Mouse (Mus musculus) forebrain, embryonic 13.5 days (tissue): ENCODE measurements around the gene Prss47. TPM values are rescaled to one million over a fixed set of nuclear protein-coding genes. Genes with fewer than 3 reads are reported as not detected.

Experiments used
- ATAC-seq: fragments of 200-750 bp; cut with Nextera tagmentation; 2 replicates; pipeline ENCODE4 v1.8.0; 2017
- H3K27ac ChIP-seq: fragments of 300-500 bp; sonication (generic); 2 replicates; pipeline ENCODE4 v1.5.1; 2015; ENCODE audit warnings: inconsistent platforms, mild to moderate bottlenecking, moderate library complexity
- H3K27me3 ChIP-seq: fragments of 300-500 bp; sonication (generic); 2 replicates; pipeline ENCODE4 v1.6.1; 2015; ENCODE audit warnings: mild to moderate bottlenecking, inconsistent platforms
- H3K36me3 ChIP-seq: fragments of 300-500 bp; sonication (generic); 2 replicates; pipeline ENCODE4 v1.6.1; 2015; ENCODE audit warnings: mild to moderate bottlenecking, inconsistent platforms; ENCODE audit not compliant: poor library complexity, severe bottlenecking
- H3K4me1 ChIP-seq: fragments of 300-500 bp; sonication (generic); 2 replicates; pipeline ENCODE4 v1.6.1; 2015; ENCODE audit warnings: inconsistent platforms
- H3K4me2 ChIP-seq: fragments of 300-500 bp; sonication (generic); 2 replicates; pipeline ENCODE4 v1.6.1; 2015; ENCODE audit warnings: inconsistent platforms, mild to moderate bottlenecking, moderate library complexity
- H3K4me3 ChIP-seq: fragments of 300-500 bp; sonication (generic); 2 replicates; pipeline ENCODE4 v1.5.1; 2015; ENCODE audit warnings: mild to moderate bottlenecking, inconsistent platforms
- H3K9ac ChIP-seq: fragments of 300-500 bp; sonication (generic); 2 replicates; pipeline ENCODE4 v1.6.1; 2015; ENCODE audit warnings: mild to moderate bottlenecking, inconsistent platforms
- H3K9me3 ChIP-seq: fragments of 300-500 bp; sonication (generic); replicated peaks from 2 replicates; pipeline ENCODE4 v1.6.1; 2016; ENCODE audit warnings: inconsistent platforms
- WGBS: fragments of 180-500 bp; shearing (Covaris S2); methylation state at CpG from one replicate; pipeline ENCODE4 v1.1.7; 2015; 5-methylcytosine and 5-hydroxymethylcytosine counted together
- polyA plus RNA-seq: library from polyadenylated mRNA; unstranded; fragments of >200 nt; fragmentation: Nextera tagmentation; extraction: Ambion mirVana; gene quantifications from 2 replicates; pipeline ENCODE4 v1.2.1, GENCODE M21; 2015

Prss47 gene
- not detected in 2 replicates for polyA plus RNA-seq

- no peak within 1 kb of the TSS for H3K9ac ChIP-seq
- peaks cover 7% of the 10 kb centered on the region; the same call in 1 of the 2 replicates for H3K9me3 ChIP-seq
- no peak within 1 kb of the TSS for H3K4me2 ChIP-seq
- no peak for ATAC-seq
- no peaks in the 10 kb centered on the region for H3K4me1 ChIP-seq
- no peaks in the 10 kb centered on the region for H3K36me3 ChIP-seq
- H3K4me3 ChIP-seq = no peak within 1 kb of the TSS
- H3K27ac ChIP-seq = no peak within 1 kb of the TSS
- no peaks in the 10 kb centered on the region for H3K27me3 ChIP-seq
- 88% methylated on average over 9 of the region's 9 CpGs for WGBS
These were observed at the start of gene Prss47 for GRCm38 (mm10) chr13:65052660-65053059. TSS of gene Prss47 (minus strand) at chr13:65052760.

GRCm38 (mm10) chr13:65101232-65101631 lies 48.7 kb upstream of the Prss47 start:
- Histone ChIP-seq H3K9me3 (peaks cover 47% of the 10 kb centered on the region), H3K27ac (no peak overlapping the region), H3K4me1 (no peaks in the 10 kb centered on the region), H3K27me3 (no peaks in the 10 kb centered on the region), H3K4me3 (no peak overlapping the region), H3K4me2 (no peak overlapping the region), H3K9ac (no peak overlapping the region), H3K36me3 (peaks cover 24% of the 10 kb centered on the region)
- ATAC-seq = no peak
- WGBS = 99% methylated on average over 3 of the region's 3 CpGs

GRCm38 (mm10) chr13:65100678-65101077 lies 48.1 kb upstream of the Prss47 start:
- no peak for ATAC-seq
- Histone ChIP-seq H3K27me3 (no peaks in the 10 kb centered on the region), H3K27ac (no peak overlapping the region), H3K4me2 (no peak overlapping the region), H3K4me3 (no peak overlapping the region), H3K4me1 (no peaks in the 10 kb centered on the region), H3K9ac (no peak overlapping the region), H3K9me3 (peaks cover 43% of the 10 kb centered on the region), H3K36me3 (peaks cover 25% of the 10 kb centered on the region)
- WGBS = 97% methylated on average over 9 of the region's 9 CpGs

GRCm38 (mm10) chr13:65097018-65097417 lies 44.5 kb upstream of the Prss47 start:
- no peak for ATAC-seq
- no peak overlapping the region for H3K4me3 ChIP-seq
- H3K36me3 ChIP-seq = peaks cover 33% of the 10 kb centered on the region
- no peaks in the 10 kb centered on the region for H3K4me1 ChIP-seq
- no peak overlapping the region for H3K4me2 ChIP-seq
- H3K27me3 ChIP-seq = no peaks in the 10 kb centered on the region
- H3K9ac ChIP-seq = no peak overlapping the region
- peaks cover 27% of the 10 kb centered on the region for H3K9me3 ChIP-seq
- H3K27ac ChIP-seq = no peak overlapping the region

GRCm38 (mm10) chr13:65095923-65096322 lies 43.4 kb upstream of the Prss47 start:
- Histone ChIP-seq H3K36me3 (peaks cover 34% of the 10 kb centered on the region), H3K9ac (no peak overlapping the region), H3K4me1 (no peaks in the 10 kb centered on the region), H3K27ac (no peak overlapping the region), H3K27me3 (no peaks in the 10 kb centered on the region), H3K4me3 (no peak overlapping the region), H3K4me2 (no peak overlapping the region), H3K9me3 (peaks cover 18% of the 10 kb centered on the region)
- 99% methylated on average over 4 of the region's 4 CpGs for WGBS
- ATAC-seq = no peak

GRCm38 (mm10) chr13:65069969-65070368 lies 17.4 kb upstream of the Prss47 start:
- no peaks in the 10 kb centered on the region for H3K9me3 ChIP-seq
- no peak overlapping the region for H3K4me3 ChIP-seq
- ATAC-seq = no peak
- H3K4me1 ChIP-seq = no peaks in the 10 kb centered on the region
- no peak overlapping the region for H3K4me2 ChIP-seq
- no peaks in the 10 kb centered on the region for H3K27me3 ChIP-seq
- peaks cover 24% of the 10 kb centered on the region for H3K36me3 ChIP-seq
- 94% methylated on average over 2 of the region's 2 CpGs for WGBS
- no peak overlapping the region for H3K27ac ChIP-seq
- no peak overlapping the region for H3K9ac ChIP-seq

- H3K4me1 ChIP-seq = no peaks in the 10 kb centered on the region
These were observed 17.5 kb downstream of the Prss47 start for GRCm38 (mm10) chr13:65035057-65035456.

GRCm38 (mm10) chr13:65032758-65033157 lies 19.8 kb downstream of the Prss47 start, which contains the start of gene Spata31d1c:
TSS of gene Spata31d1c (plus strand) at chr13:65033058.
- ATAC-seq = no peak
- Histone ChIP-seq H3K4me2 (no peak within 1 kb of the TSS), H3K9me3 (no peaks in the 10 kb centered on the region), H3K36me3 (no peaks in the 10 kb centered on the region), H3K4me3 (no peak within 1 kb of the TSS), H3K9ac (no peak within 1 kb of the TSS), H3K4me1 (no peaks in the 10 kb centered on the region), H3K27ac (no peak within 1 kb of the TSS), H3K27me3 (no peaks in the 10 kb centered on the region)

More at GRCm38 (mm10) chr13:65035057-65035456, 17.5 kb downstream of the Prss47 start:
- Histone ChIP-seq H3K27ac (no peak overlapping the region), H3K4me3 (no peak overlapping the region), H3K36me3 (no peaks in the 10 kb centered on the region), H3K9me3 (no peaks in the 10 kb centered on the region), H3K9ac (no peak overlapping the region), H3K4me2 (no peak overlapping the region), H3K27me3 (no peaks in the 10 kb centered on the region)
- no peak for ATAC-seq
- 63% methylated on average over 4 of the region's 4 CpGs for WGBS

- H3K36me3 ChIP-seq = no peaks in the 10 kb centered on the region
- H3K27ac ChIP-seq = no peak overlapping the region
- H3K27me3 ChIP-seq = no peaks in the 10 kb centered on the region
- H3K9ac ChIP-seq = no peak overlapping the region
- ATAC-seq = no peak
- no peak overlapping the region for H3K4me3 ChIP-seq
- no peak overlapping the region for H3K4me2 ChIP-seq
- WGBS = 58% methylated on average over 4 of the region's 4 CpGs
- H3K9me3 ChIP-seq = no peaks in the 10 kb centered on the region
- no peaks in the 10 kb centered on the region for H3K4me1 ChIP-seq
These were observed 41.4 kb downstream of the Prss47 start for GRCm38 (mm10) chr13:65011052-65011738.

GRCm38 (mm10) chr13:65007971-65008370 lies 44.6 kb downstream of the Prss47 start:
- 74% methylated on average over 1 of the region's 1 CpGs for WGBS
- Histone ChIP-seq H3K27ac (no peak overlapping the region), H3K4me2 (no peak overlapping the region), H3K27me3 (no peaks in the 10 kb centered on the region), H3K9me3 (no peaks in the 10 kb centered on the region), H3K36me3 (no peaks in the 10 kb centered on the region), H3K4me3 (no peak overlapping the region), H3K9ac (no peak overlapping the region), H3K4me1 (no peaks in the 10 kb centered on the region)
- no peak for ATAC-seq

- no peaks in the 10 kb centered on the region for H3K36me3 ChIP-seq
- no peaks in the 10 kb centered on the region for H3K27me3 ChIP-seq
- no peaks in the 10 kb centered on the region for H3K9me3 ChIP-seq
- WGBS = 96% methylated on average over 1 of the region's 1 CpGs
- H3K4me3 ChIP-seq = no peak overlapping the region
- no peaks in the 10 kb centered on the region for H3K4me1 ChIP-seq
- H3K9ac ChIP-seq = no peak overlapping the region
- ATAC-seq = no peak
- H3K27ac ChIP-seq = no peak overlapping the region
- H3K4me2 ChIP-seq = no peak overlapping the region
These were observed 45.8 kb downstream of the Prss47 start for GRCm38 (mm10) chr13:65006760-65007159.

GRCm38 (mm10) chr13:65005414-65005813 lies 47.1 kb downstream of the Prss47 start:
- H3K4me3 ChIP-seq = no peak overlapping the region
- no peak overlapping the region for H3K4me2 ChIP-seq
- H3K4me1 ChIP-seq = no peaks in the 10 kb centered on the region
- H3K9ac ChIP-seq = no peak overlapping the region
- no peak overlapping the region for H3K27ac ChIP-seq
- ATAC-seq = no peak
- no peaks in the 10 kb centered on the region for H3K36me3 ChIP-seq
- H3K9me3 ChIP-seq = no peaks in the 10 kb centered on the region
- no peaks in the 10 kb centered on the region for H3K27me3 ChIP-seq
